Mouse (Mus musculus) small intestine, adult 2 months (tissue): ENCODE measurements around the gene Deaf1.

Experiments
- CTCF ChIP-seq: fragments of 200-500 bp; IDR thresholded peaks from 2 replicates; pipeline ENCODE4 v1.5.1; 2012; ENCODE audit warnings: low read depth, mild to moderate bottlenecking, control low read depth, inconsistent platforms, low read length, moderate library complexity, mixed read lengths; ENCODE audit not compliant: insufficient replicate concordance, insufficient read length; ENCODE audit errors: extremely low read depth
- POLR2A ChIP-seq: fragments of 200-500 bp; IDR thresholded peaks from 2 replicates; pipeline ENCODE4 v1.6.1; 2012; ENCODE audit warnings: low read depth, mild to moderate bottlenecking, control low read depth, inconsistent platforms, low read length, moderate library complexity

DNA sequence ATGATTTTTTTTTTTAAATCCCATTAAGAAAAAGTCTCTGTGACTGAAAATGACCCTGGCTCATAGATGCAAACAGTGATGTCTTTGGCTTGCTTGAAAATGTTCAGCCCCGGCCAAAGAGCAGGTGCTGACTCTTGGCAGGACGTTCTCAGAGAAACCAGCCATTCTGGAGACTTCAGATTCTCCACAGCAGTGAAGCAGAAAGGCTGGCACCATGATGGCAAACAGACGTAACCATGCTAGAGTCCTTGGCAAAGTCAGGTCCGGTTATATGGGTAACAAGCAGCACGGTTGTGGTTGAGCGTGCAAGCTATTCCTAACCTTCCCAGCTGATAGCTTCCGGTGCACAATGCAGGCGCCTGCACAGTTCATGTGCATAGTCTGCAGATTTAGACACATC, 28.3 kb downstream of the Deaf1 start:
- no peak for TF ChIP-seq CTCF
- no peak for TF ChIP-seq POLR2A
